Mouse (Mus musculus) C2C12 (cell line): Measurements from ENCODE around the gene Myh10.

Experiments
- CEBPB ChIP-seq: IDR thresholded peaks from one replicate; pipeline ENCODE4 v1.6.1; 2011; ENCODE audit warnings: low read depth, mild to moderate bottlenecking, control low read depth, moderate library complexity
- CTCF ChIP-seq: IDR thresholded peaks from one replicate; pipeline ENCODE4 v1.5.1; 2011; ENCODE audit not compliant: control insufficient read depth, insufficient read depth, insufficient read length
- FOSL1 ChIP-seq: IDR thresholded peaks from one replicate; pipeline ENCODE4 v1.8.0; 2011; ENCODE audit warnings: mild to moderate bottlenecking, low read length; ENCODE audit not compliant: poor library complexity, insufficient read depth, severe bottlenecking
- MAX ChIP-seq: IDR thresholded peaks from one replicate; pipeline ENCODE4 v1.6.1; 2011; ENCODE audit warnings: mild to moderate bottlenecking, control low read depth
- MYOD1 ChIP-seq: IDR thresholded peaks from one replicate; pipeline ENCODE4 v1.6.1; 2011; ENCODE audit warnings: low read depth; ENCODE audit not compliant: control insufficient read depth, insufficient read length
- MYOG ChIP-seq: IDR thresholded peaks from one replicate; pipeline ENCODE4 v1.6.1; 2011; ENCODE audit not compliant: control insufficient read depth, insufficient read length; ENCODE audit errors: extremely low read depth
- USF1 ChIP-seq: IDR thresholded peaks from one replicate; pipeline ENCODE4 v1.6.1; 2011; ENCODE audit warnings: low read depth, mild to moderate bottlenecking, control low read depth, moderate library complexity

DNA sequence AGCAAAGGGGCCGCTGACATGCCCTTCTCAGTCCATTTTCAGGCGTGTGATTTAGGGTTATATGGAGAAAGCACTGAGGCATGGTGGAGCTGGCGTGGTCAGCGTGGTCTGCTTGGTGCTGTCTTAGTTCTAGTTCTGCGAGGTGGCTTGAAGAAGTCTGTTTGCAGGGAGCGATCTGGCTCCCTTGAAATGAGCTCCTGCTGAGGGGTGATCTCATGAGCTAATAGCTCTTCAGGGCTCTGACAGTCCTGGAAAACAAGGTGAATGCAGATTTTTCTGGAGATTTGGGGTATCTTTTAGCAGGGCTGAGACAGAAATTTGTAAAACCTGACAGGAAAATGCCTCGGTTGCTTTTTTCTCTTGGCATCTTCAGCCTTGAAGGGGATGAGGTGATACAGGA is 48.1 kb downstream of the Myh10 start:
- TF ChIP-seq CTCF: no peak
- no peak for TF ChIP-seq USF1
- no peak for TF ChIP-seq MYOG
- no peak for TF ChIP-seq MAX
- no peak for TF ChIP-seq CEBPB
- no peak for TF ChIP-seq MYOD1
- no peak for TF ChIP-seq FOSL1
